Comparison of ENCODE assay signal across 11 mouse cellular contexts in the genomic region with DNA sequence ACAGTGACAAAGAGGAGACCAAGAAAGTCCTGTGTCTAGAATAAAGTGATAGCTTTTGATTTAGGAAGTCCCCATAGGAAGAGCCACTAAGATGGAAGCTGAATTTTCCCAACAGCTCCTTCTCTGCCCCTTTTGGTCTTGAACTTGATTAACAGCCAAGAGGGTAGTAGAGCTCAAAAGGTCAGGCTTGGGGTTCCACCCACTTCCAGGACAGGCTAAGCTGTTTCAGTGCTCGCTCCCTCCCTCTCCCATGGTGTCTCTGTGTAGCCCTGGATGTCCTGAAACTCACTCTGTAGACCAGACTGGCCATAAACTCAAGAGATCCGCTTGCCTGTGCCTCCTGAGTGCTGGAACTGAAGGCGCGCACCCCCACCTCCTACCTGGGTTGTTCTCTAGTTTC. TPM values are rescaled to one million over a fixed set of nuclear protein-coding genes. Genes with fewer than 3 reads are reported as not detected.
DNase-seq lines count a peak whose midpoint lies in the region; ATAC-seq and TF ChIP-seq lines count a peak whose summit lies in the region.
"Had no signal": no experiment of that assay in that cellular context is flagged by ENCODE, and none has a peak within 500 bp of the region (broad histone marks: within the 10 kb centered on the region; RNA-seq: fewer than 3 reads in every experiment).

No protein-coding gene starts in this region.

- no peak for ATAC-seq in lung, embryonic 15.5 days (ENCODE audit: borderline replicate concordance, extremely low read depth, low FRiP score, low TSS enrichment)
- ATAC-seq in forebrain, embryonic 16.5 days = no peak
- ATAC-seq in kidney, postnatal 0 days (replicated peaks; ENCODE audit: low FRiP score, low read depth) = no peak
- ATAC-seq in neural tube, embryonic 14.5 days (ENCODE audit: low read depth) = no peak
- ATAC-seq in megakaryocyte progenitor cell, adult 5-6 weeks (replicated peaks; ENCODE audit: poor library complexity) = no peak

- no peaks in the 10 kb centered on the region for H3K27me3 ChIP-seq in lung, embryonic 15.5 days
- H3K27me3 ChIP-seq in forebrain, embryonic 16.5 days (replicated peaks; ENCODE audit: control insufficient read depth, insufficient read depth, low read length) = no peaks in the 10 kb centered on the region
- H3K27me3 ChIP-seq in kidney, postnatal 0 days (ENCODE audit: insufficient read depth, low read length) = no peaks in the 10 kb centered on the region
- peaks cover 3% of the 10 kb centered on the region; the same call in 1 of the 2 replicates for H3K27me3 ChIP-seq in neural tube, embryonic 14.5 days (ENCODE audit: control insufficient read depth, insufficient read depth, low read length)

- no peaks in the 10 kb centered on the region for H3K9me3 ChIP-seq in lung, embryonic 15.5 days
- H3K9me3 ChIP-seq in forebrain, embryonic 16.5 days (ENCODE audit: control insufficient read depth, low read length) = no peaks in the 10 kb centered on the region
- no peaks in the 10 kb centered on the region for H3K9me3 ChIP-seq in kidney, postnatal 0 days (replicated peaks; ENCODE audit: low read length)
- no peaks in the 10 kb centered on the region for H3K9me3 ChIP-seq in neural tube, embryonic 14.5 days (ENCODE audit: control insufficient read depth, low read length)

- H3K36me3 ChIP-seq in lung, embryonic 15.5 days = peaks cover 16% of the 10 kb centered on the region
- peaks cover 17% of the 10 kb centered on the region for H3K36me3 ChIP-seq in forebrain, embryonic 16.5 days (ENCODE audit: control insufficient read depth, insufficient read depth)
- peaks cover 28% of the 10 kb centered on the region for H3K36me3 ChIP-seq in kidney, postnatal 0 days (ENCODE audit: insufficient read depth, low read length)
- peaks cover 27% of the 10 kb centered on the region for H3K36me3 ChIP-seq in neural tube, embryonic 14.5 days (ENCODE audit: control insufficient read depth, insufficient read depth, low read length)

- DNase-seq in lung, postnatal 25 days (ENCODE audit: low spot score) = no peak
- no peak for DNase-seq in kidney, postnatal 0 days (ENCODE audit: low spot score)
- DNase-seq in adrenal gland, postnatal 4 days (ENCODE audit: low spot score in 2 of 2) = no peak
- DNase-seq in urinary bladder, postnatal 25 days (ENCODE audit: low spot score) = no peak
- DNase-seq: thymus, postnatal 36 days had no signal

- H3K9ac ChIP-seq in lung, embryonic 15.5 days = 0 out of 2 replicates have a peak overlapping the region, but pooled peaks have one; percentile 72
- H3K9ac ChIP-seq in forebrain, embryonic 16.5 days (replicated peaks; ENCODE audit: low read depth, low read length) = peak overlapping the region; percentile 91
- H3K9ac ChIP-seq in kidney, postnatal 0 days (ENCODE audit: low read depth, low read length) = no peak overlapping the region
- peak overlapping the region; percentile 90 for H3K9ac ChIP-seq in neural tube, embryonic 14.5 days (replicated peaks; ENCODE audit: low read depth, low read length)

- no peak overlapping the region for H3K27ac ChIP-seq in lung, embryonic 15.5 days
- H3K27ac ChIP-seq in forebrain, embryonic 16.5 days (ENCODE audit: low read length) = no peak overlapping the region
- no peak overlapping the region for H3K27ac ChIP-seq in kidney, postnatal 0 days
- no peak overlapping the region for H3K27ac ChIP-seq in neural tube, embryonic 14.5 days (ENCODE audit: low read depth, low read length)

- no peak for TF ChIP-seq CTCF in kidney, postnatal 0 days (IDR thresholded peaks at IDR 0.05; ENCODE audit: low read depth)

- no peak overlapping the region for H3K4me3 ChIP-seq in lung, embryonic 15.5 days
- H3K4me3 ChIP-seq in forebrain, embryonic 16.5 days (replicated peaks; ENCODE audit: low read length) = peak overlapping the region; percentile 91
- H3K4me3 ChIP-seq in kidney, postnatal 0 days (replicated peaks; ENCODE audit: low read depth, low read length) = no peak overlapping the region
- H3K4me3 ChIP-seq in neural tube, embryonic 14.5 days (ENCODE audit: low read depth, low read length) = peak overlapping the region; percentile 88; the same call in 1 of the 2 replicates

- 85% methylated on average over 4 of the region's 4 CpGs for WGBS in lung, embryonic 15.5 days
- 88% methylated on average over 4 of the region's 4 CpGs for WGBS in forebrain, embryonic 16.5 days
- WGBS in kidney, postnatal 0 days = 74% methylated on average over 4 of the region's 4 CpGs
- WGBS in neural tube, embryonic 14.5 days = 80% methylated on average over 4 of the region's 4 CpGs

- H3K4me1 ChIP-seq in lung, embryonic 15.5 days = peaks cover 17% of the 10 kb centered on the region
- H3K4me1 ChIP-seq in forebrain, embryonic 16.5 days (replicated peaks; ENCODE audit: control insufficient read depth, insufficient read depth, low read length) = peaks cover 26% of the 10 kb centered on the region
- H3K4me1 ChIP-seq in kidney, postnatal 0 days (replicated peaks; ENCODE audit: insufficient read depth, low read length) = peaks cover 8% of the 10 kb centered on the region; the same call in 1 of the 2 replicates
- H3K4me1 ChIP-seq in neural tube, embryonic 14.5 days (ENCODE audit: control insufficient read depth, insufficient read depth, low read length) = peaks cover 17% of the 10 kb centered on the region

- peak overlapping the region; percentile 70 for H3K4me2 ChIP-seq in lung, embryonic 15.5 days
- H3K4me2 ChIP-seq in forebrain, embryonic 16.5 days (ENCODE audit: low read length) = peak overlapping the region; percentile 77
- peak overlapping the region; percentile 73; the same call in 1 of the 2 replicates for H3K4me2 ChIP-seq in kidney, postnatal 0 days (ENCODE audit: low read length)
- H3K4me2 ChIP-seq in neural tube, embryonic 14.5 days (ENCODE audit: low read depth, low read length) = peak overlapping the region; percentile 50

RNA-seq across cellular contexts. Expression of a gene that starts 2.0 kb away (rescaled TPM):
- 14.8 and 15.8 TPM in 2 replicates for polyA plus RNA-seq in lung, embryonic 15.5 days (2015; fragmentation: Nextera tagmentation; extraction: Ambion mirVana)
- polyA plus RNA-seq in forebrain, embryonic 16.5 days (2015; fragmentation: Nextera tagmentation; extraction: Ambion mirVana) = 43.0 and 54.9 TPM in 2 replicates
- polyA plus RNA-seq in kidney, postnatal 0 days (2015; fragmentation: Nextera tagmentation; extraction: Ambion mirVana) = 11.6 and 13.0 TPM in 2 replicates
- polyA plus RNA-seq in neural tube, embryonic 14.5 days (2014; fragmentation: Nextera tagmentation; extraction: Ambion mirVana) = 7.3 and 10.5 TPM in 2 replicates
- 10 to 100 TPM; 41.5 to 45.9 TPM for total RNA-seq in adrenal gland, postnatal 4 days (2021)
- 5.2 and 5.6 TPM in 2 replicates for total RNA-seq in megakaryocyte progenitor cell, adult 5-6 weeks (2015)
- 3.8 and 9.4 TPM in 2 replicates for total RNA-seq in megakaryocyte progenitor cell, adult 5-6 weeks (2017)

RNA-seq across cellular contexts. Expression of a gene that starts 17.7 kb away (rescaled TPM):
- 2.3 and 2.8 TPM in 2 replicates for polyA plus RNA-seq in lung, embryonic 15.5 days (2015; fragmentation: Nextera tagmentation; extraction: Ambion mirVana)
- 0.65 and 0.66 TPM in 2 replicates for polyA plus RNA-seq in forebrain, embryonic 16.5 days (2015; fragmentation: Nextera tagmentation; extraction: Ambion mirVana)
- polyA plus RNA-seq in kidney, postnatal 0 days (2015; fragmentation: Nextera tagmentation; extraction: Ambion mirVana) = 2.6 and 2.9 TPM in 2 replicates
- 0.32 and 2.0 TPM in 2 replicates for polyA plus RNA-seq in neural tube, embryonic 14.5 days (2014; fragmentation: Nextera tagmentation; extraction: Ambion mirVana)
- total RNA-seq in adrenal gland, postnatal 4 days (2021) = 1 to 10 TPM; 2.1 to 2.9 TPM
- total RNA-seq in megakaryocyte progenitor cell, adult 5-6 weeks (2015) = not detected in 2 replicates
- total RNA-seq in megakaryocyte progenitor cell, adult 5-6 weeks (2017) = not detected in 2 replicates
- total RNA-seq: granulocyte monocyte progenitor cell, adult 5-6 weeks had no signal

RNA-seq across cellular contexts. Expression of a gene that starts 18.3 kb away (rescaled TPM):
- 1,916 and 1,998 TPM in 2 replicates for polyA plus RNA-seq in lung, embryonic 15.5 days (2015; fragmentation: Nextera tagmentation; extraction: Ambion mirVana)
- 1,178 and 1,185 TPM in 2 replicates for polyA plus RNA-seq in forebrain, embryonic 16.5 days (2015; fragmentation: Nextera tagmentation; extraction: Ambion mirVana)
- polyA plus RNA-seq in kidney, postnatal 0 days (2015; fragmentation: Nextera tagmentation; extraction: Ambion mirVana) = 903 and 1,010 TPM in 2 replicates
- 1,186 and 1,301 TPM in 2 replicates for polyA plus RNA-seq in neural tube, embryonic 14.5 days (2014; fragmentation: Nextera tagmentation; extraction: Ambion mirVana)
- total RNA-seq in adrenal gland, postnatal 4 days (2021) = 100 to 1,000 TPM; 512 to 526 TPM
- 2,787 and 2,962 TPM in 2 replicates for total RNA-seq in megakaryocyte progenitor cell, adult 5-6 weeks (2015)
- 767 and 827 TPM in 2 replicates for total RNA-seq in megakaryocyte progenitor cell, adult 5-6 weeks (2017)

RNA-seq across cellular contexts. Expression of a gene that starts 21.7 kb away (rescaled TPM):
- 9.9 and 11.6 TPM in 2 replicates for polyA plus RNA-seq in lung, embryonic 15.5 days (2015; fragmentation: Nextera tagmentation; extraction: Ambion mirVana)
- polyA plus RNA-seq in forebrain, embryonic 16.5 days (2015; fragmentation: Nextera tagmentation; extraction: Ambion mirVana) = 51.2 and 52.7 TPM in 2 replicates
- 15.4 and 15.7 TPM in 2 replicates for polyA plus RNA-seq in kidney, postnatal 0 days (2015; fragmentation: Nextera tagmentation; extraction: Ambion mirVana)
- 19.9 and 21.3 TPM in 2 replicates for polyA plus RNA-seq in neural tube, embryonic 14.5 days (2014; fragmentation: Nextera tagmentation; extraction: Ambion mirVana)
- total RNA-seq in adrenal gland, postnatal 4 days (2021) = 1 to 10 TPM; 3.9 to 6.2 TPM
- total RNA-seq in megakaryocyte progenitor cell, adult 5-6 weeks (2015) = 10.7 and 17.8 TPM in 2 replicates
- 5.4 and 7.9 TPM in 2 replicates for total RNA-seq in megakaryocyte progenitor cell, adult 5-6 weeks (2017)

RNA-seq across cellular contexts. Expression of a gene that starts 37.3 kb away (rescaled TPM):
- polyA plus RNA-seq in lung, embryonic 15.5 days (2015; fragmentation: Nextera tagmentation; extraction: Ambion mirVana) = not detected in 2 replicates
- not detected in 2 replicates for polyA plus RNA-seq in forebrain, embryonic 16.5 days (2015; fragmentation: Nextera tagmentation; extraction: Ambion mirVana)
- not detected in 2 replicates for polyA plus RNA-seq in kidney, postnatal 0 days (2015; fragmentation: Nextera tagmentation; extraction: Ambion mirVana)
- not detected in 2 replicates for polyA plus RNA-seq in neural tube, embryonic 14.5 days (2014; fragmentation: Nextera tagmentation; extraction: Ambion mirVana)
- not detected for total RNA-seq in adrenal gland, postnatal 4 days (2021)
- total RNA-seq in megakaryocyte progenitor cell, adult 5-6 weeks (2015) = 0.69 and 1.1 TPM in 2 replicates
- not detected in 2 replicates for total RNA-seq in megakaryocyte progenitor cell, adult 5-6 weeks (2017)
- total RNA-seq: granulocyte monocyte progenitor cell, adult 5-6 weeks had no signal
- polyA plus RNA-seq: limb, embryonic 11.5 days had no signal

Comparison
In these comparisons a context has a peak if more than half of its experiments do, and no peak if none do; other contexts are left out.
1. H3K4me3 ChIP-seq: peak in forebrain, embryonic 16.5 days (single experiment) and neural tube, embryonic 14.5 days (single experiment); none in lung, embryonic 15.5 days (single experiment) and kidney, postnatal 0 days (single experiment).
2. Peak in every context shown above with its lines, with median percentiles within 50 percentile points of each other: H3K4me2 ChIP-seq.